Mouse (Mus musculus) limb, embryonic 11.5 days (tissue): ENCODE measurements around the gene Pdlim4. TPM values are rescaled to one million over a fixed set of nuclear protein-coding genes. Genes with fewer than 3 reads are reported as not detected.

Source experiments
- ATAC-seq: fragments of 200-750 bp; cut with Nextera tagmentation; 2 replicates; pipeline ENCODE4 v1.8.0; 2017; ENCODE audit warnings: low read depth; ENCODE audit not compliant: insufficient number of reproducible peaks, low FRiP score, low TSS enrichment
- DNase-seq: peaks from one replicate; pipeline ENCODE4 v3.0.0-alpha.2; 2015; ENCODE audit warnings: low spot score
- H3K27ac ChIP-seq: fragments of 300-500 bp; sonication (generic); replicated peaks from 2 replicates; pipeline ENCODE4 v1.5.1; 2014; ENCODE audit warnings: low read depth, mild to moderate bottlenecking, low read length
- H3K27me3 ChIP-seq: fragments of 300-500 bp; sonication (generic); 2 replicates; pipeline ENCODE4 v1.6.1; 2014; ENCODE audit warnings: mild to moderate bottlenecking, low read length, mixed read lengths; ENCODE audit not compliant: control insufficient read depth, insufficient read depth
- H3K36me3 ChIP-seq: fragments of 300-500 bp; sonication (generic); 2 replicates; pipeline ENCODE4 v1.6.1; 2014; ENCODE audit warnings: mild to moderate bottlenecking, low read length, moderate library complexity, mixed read lengths; ENCODE audit not compliant: control insufficient read depth, insufficient read depth
- H3K4me1 ChIP-seq: fragments of 300-500 bp; sonication (generic); 2 replicates; pipeline ENCODE4 v1.6.1; 2014; ENCODE audit warnings: low read length, mixed read lengths; ENCODE audit not compliant: control insufficient read depth, insufficient read depth
- H3K4me2 ChIP-seq: fragments of 300-500 bp; sonication (generic); 2 replicates; pipeline ENCODE4 v1.6.1; 2014; ENCODE audit warnings: low read depth, mild to moderate bottlenecking, moderate library complexity; ENCODE audit not compliant: severe bottlenecking
- H3K4me3 ChIP-seq: fragments of 300-500 bp; sonication (generic); 2 replicates; pipeline ENCODE4 v1.5.1; 2014; ENCODE audit warnings: low read depth, low read length
- H3K9ac ChIP-seq: fragments of 300-500 bp; sonication (generic); 2 replicates; pipeline ENCODE4 v1.6.1; 2014; ENCODE audit warnings: mild to moderate bottlenecking, low read length
- H3K9me3 ChIP-seq: fragments of 300-500 bp; sonication (generic); 2 replicates; pipeline ENCODE4 v1.6.1; 2016; ENCODE audit warnings: low read length; ENCODE audit not compliant: control insufficient read depth
- WGBS: fragments of 180-500 bp; shearing (Covaris S2); extraction: QIAGEN DNeasy Blood & Tissue Kit; methylation state at CpG from one replicate; pipeline ENCODE4 v1.1.7; 2014; 5-methylcytosine and 5-hydroxymethylcytosine counted together
- polyA plus RNA-seq: library from polyadenylated mRNA; unstranded; fragments of >200 nt; fragmentation: Nextera tagmentation; extraction: Ambion mirVana; gene quantifications from 2 replicates; pipeline ENCODE4 v1.2.1, GENCODE M21; 2014

The Pdlim4 gene
- 166 and 178 TPM in 2 replicates for polyA plus RNA-seq

DNA sequence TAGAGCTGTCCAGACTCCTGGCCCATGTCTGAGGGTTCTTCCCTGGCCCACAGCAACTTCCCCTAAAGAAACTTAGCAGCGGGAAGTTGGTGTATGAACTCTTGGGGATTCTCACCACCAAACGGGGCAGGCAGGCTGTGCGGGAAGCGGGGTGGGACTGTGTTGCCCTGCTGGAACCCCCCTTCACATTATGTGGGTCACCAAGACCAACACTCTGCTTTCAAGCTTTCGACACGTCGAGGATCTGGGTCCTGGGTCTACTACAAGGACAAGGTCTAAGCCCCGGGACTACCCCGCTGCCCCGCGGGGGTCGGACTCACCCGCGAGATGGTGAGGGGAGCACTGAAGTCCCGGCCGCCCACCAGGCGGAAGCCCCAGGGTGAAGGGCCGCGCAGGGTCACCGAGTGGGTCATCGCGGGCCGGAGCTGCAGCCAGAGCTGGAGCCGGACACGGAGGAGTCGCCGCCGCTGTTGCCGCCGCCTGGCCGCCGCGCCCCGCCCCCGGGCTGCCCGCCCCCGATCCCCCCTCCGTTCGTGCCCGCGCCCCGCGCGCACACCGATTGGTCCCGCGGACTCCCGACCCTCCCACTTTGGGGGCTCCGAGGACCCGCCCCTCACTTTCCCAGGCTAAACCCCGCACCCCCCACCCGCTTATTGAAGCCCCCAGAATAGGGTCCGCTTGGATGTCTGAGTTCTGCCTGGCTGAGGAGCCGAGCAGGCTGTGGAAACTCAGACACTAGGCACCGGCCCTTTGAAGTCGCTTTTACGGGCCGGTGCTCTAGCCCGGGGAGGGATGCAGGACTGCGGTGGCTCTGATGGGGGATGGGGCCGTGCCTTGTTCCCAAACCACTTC lies at the start of gene Pdlim4:
Pdlim4 (minus strand) TSS at position 495 of the 852 bp plus-strand sequence.
- H3K4me3 ChIP-seq = peak within 1 kb of the TSS; percentile 65
- under 1% methylated on average over 51 of the region's 61 CpGs for WGBS
- peak; percentile 81 for ATAC-seq
- H3K4me2 ChIP-seq = peak within 1 kb of the TSS; percentile 88
- peak; percentile 89 for DNase-seq
- peak within 1 kb of the TSS; percentile 70 for H3K27ac ChIP-seq
- H3K27me3 ChIP-seq = no peaks in the 10 kb centered on the region
- H3K36me3 ChIP-seq = no peaks in the 10 kb centered on the region
- peak within 1 kb of the TSS; percentile 75 for H3K9ac ChIP-seq
- peaks cover 18% of the 10 kb centered on the region for H3K4me1 ChIP-seq
- no peaks in the 10 kb centered on the region for H3K9me3 ChIP-seq

DNA sequence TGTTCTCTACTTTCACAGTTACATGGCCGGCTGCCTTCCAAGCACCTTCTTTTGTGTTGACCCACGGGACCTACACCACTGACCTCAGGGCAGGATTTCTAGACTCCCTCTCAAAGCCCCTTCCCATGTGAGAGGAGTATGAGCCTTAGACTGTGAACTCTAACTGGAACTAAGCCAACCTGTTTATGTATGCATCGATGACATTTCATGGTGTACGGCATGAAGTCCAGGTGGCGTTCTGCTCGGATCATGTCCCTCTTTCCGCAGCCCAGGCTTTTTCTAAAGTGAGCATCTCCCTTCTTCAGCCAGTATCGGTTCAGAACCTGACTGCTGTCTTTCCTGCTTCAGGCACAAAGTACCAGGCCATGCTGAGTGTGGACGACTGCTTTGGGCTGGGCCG lies 48.3 kb upstream of the Pdlim4 start:
- H3K9me3 ChIP-seq = no peaks in the 10 kb centered on the region
- WGBS = 93% methylated on average over 10 of the region's 10 CpGs
- ATAC-seq (no peak), DNase-seq (no peak)
- H3K27ac ChIP-seq = no peak overlapping the region
- H3K4me1 ChIP-seq = peaks cover 16% of the 10 kb centered on the region
- H3K9ac ChIP-seq = no peak overlapping the region
- no peak overlapping the region for H3K4me3 ChIP-seq
- no peaks in the 10 kb centered on the region for H3K27me3 ChIP-seq
- no peaks in the 10 kb centered on the region for H3K36me3 ChIP-seq
- H3K4me2 ChIP-seq = no peak overlapping the region

DNA sequence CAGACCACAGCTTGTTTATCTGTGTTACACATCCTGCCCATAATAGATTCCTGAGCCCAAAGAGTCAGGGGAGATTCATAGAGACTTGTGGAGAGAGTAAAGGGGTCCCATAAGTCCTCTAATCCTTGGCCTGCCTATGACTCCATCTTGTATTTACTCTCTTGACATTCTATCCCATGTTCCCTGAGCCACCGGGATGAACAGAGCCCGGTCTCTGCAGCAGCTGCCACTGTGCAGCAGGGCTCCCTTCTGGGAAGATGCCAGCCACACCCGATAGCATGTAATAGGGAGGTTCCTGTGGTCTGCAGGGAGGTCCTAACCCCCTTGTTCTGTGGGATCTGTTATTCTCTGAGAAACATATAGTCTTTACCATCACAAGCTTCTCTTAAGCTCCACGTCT lies 47.6 kb upstream of the Pdlim4 start:
- 96% methylated on average over 4 of the region's 4 CpGs for WGBS
- H3K9ac ChIP-seq = no peak overlapping the region
- peaks cover 16% of the 10 kb centered on the region for H3K4me1 ChIP-seq
- no peak for ATAC-seq
- no peak for DNase-seq
- no peak overlapping the region for H3K4me2 ChIP-seq
- no peak overlapping the region for H3K27ac ChIP-seq
- no peaks in the 10 kb centered on the region for H3K36me3 ChIP-seq
- no peak overlapping the region for H3K4me3 ChIP-seq
- no peaks in the 10 kb centered on the region for H3K9me3 ChIP-seq
- H3K27me3 ChIP-seq = no peaks in the 10 kb centered on the region

DNA sequence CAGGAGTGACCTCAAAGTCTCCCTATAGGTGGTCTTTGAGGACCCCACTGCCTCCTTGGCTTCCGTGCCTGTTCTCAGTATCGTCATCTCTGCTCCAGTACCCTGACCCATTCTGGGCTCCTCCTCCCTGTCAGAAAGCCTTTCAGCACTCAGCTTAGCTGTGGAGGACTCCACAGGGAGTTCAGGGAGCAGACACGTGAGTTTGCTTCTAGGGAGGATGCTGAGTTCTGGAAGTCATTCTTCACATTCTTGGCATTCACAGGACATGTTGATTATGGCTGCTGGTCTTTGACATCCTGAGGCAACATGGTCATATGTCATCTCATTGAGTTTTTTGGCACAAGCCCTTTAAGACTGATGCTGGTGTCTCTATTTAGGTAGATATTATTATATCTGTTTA lies 47.1 kb upstream of the Pdlim4 start:
- no peaks in the 10 kb centered on the region for H3K9me3 ChIP-seq
- no peak overlapping the region for H3K4me3 ChIP-seq
- ATAC-seq (no peak), DNase-seq (no peak)
- no peak overlapping the region for H3K9ac ChIP-seq
- no peak overlapping the region for H3K27ac ChIP-seq
- H3K27me3 ChIP-seq = no peaks in the 10 kb centered on the region
- 78% methylated on average over 3 of the region's 3 CpGs for WGBS
- H3K4me2 ChIP-seq = no peak overlapping the region
- no peaks in the 10 kb centered on the region for H3K36me3 ChIP-seq
- peaks cover 16% of the 10 kb centered on the region for H3K4me1 ChIP-seq

DNA sequence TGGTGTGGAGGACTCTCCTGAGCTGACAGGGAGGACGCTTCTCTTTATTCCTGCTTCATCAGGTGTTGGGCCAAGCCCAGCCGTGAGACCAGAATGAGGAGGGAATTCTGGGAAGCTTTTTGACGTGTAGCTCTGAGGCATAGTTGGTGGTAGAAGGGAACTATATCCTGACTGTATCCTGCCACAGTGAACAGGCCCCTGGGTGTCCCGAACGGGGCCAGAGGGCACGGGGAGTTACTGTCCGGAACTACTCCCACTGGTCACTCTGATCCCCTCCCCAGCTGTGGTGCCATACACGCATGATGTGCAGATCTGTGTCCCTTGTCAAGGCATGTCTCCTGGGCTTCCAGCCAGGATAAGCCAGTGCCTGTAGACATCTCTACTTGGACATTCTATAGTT lies 46.5 kb upstream of the Pdlim4 start:
- Histone ChIP-seq H3K36me3 (no peaks in the 10 kb centered on the region), H3K9me3 (no peaks in the 10 kb centered on the region), H3K4me1 (peaks cover 16% of the 10 kb centered on the region), H3K27ac (no peak overlapping the region), H3K9ac (no peak overlapping the region), H3K27me3 (no peaks in the 10 kb centered on the region), H3K4me3 (no peak overlapping the region), H3K4me2 (no peak overlapping the region)
- no peak for ATAC-seq
- WGBS = 90% methylated on average over 8 of the region's 8 CpGs
- no peak for DNase-seq

DNA sequence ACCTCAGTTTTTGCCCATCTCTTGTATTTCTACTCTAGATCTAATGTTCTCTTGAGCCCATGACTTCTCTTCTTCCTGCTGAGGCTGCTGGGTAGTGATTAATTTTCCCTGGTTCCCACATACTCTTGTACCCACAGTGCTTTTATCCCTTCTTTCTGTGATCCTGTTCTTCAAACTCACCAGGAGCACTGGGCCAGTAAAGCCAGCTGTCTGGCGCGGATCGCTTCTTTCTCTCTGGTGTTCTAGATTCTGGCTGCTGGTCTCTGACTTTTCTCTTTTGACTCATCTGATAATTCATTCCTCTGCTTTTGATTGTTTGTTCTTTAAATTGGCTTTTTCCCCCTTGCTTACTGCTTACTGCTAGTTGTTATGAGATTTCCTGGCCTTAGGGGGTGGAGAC lies 45.9 kb upstream of the Pdlim4 start:
- no peak overlapping the region for H3K27ac ChIP-seq
- peaks cover 16% of the 10 kb centered on the region for H3K4me1 ChIP-seq
- 89% methylated on average over 3 of the region's 3 CpGs for WGBS

DNA sequence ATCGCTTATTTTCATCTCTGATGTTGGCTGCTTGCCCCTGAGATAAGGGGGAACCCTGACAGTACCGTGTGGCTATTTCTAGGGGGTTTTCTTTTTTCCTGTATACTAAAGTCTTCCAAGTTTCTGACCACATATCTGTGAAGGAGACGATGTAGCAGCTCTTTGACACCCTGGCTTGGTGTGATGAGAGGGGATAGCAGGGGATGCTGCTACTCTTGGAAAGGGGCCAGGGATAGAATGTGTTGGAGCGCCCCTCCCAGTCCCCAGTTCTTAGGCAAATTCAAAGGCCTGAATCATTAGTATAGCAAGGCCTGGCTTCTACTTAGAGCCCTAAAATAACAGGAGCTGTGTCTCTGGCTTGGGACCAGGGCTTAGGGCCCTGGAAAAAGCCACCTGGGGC lies 44.5 kb upstream of the Pdlim4 start:
- Histone ChIP-seq H3K4me3 (no peak overlapping the region), H3K27ac (peak overlapping the region; percentile 81), H3K27me3 (no peaks in the 10 kb centered on the region), H3K4me1 (peaks cover 16% of the 10 kb centered on the region), H3K36me3 (no peaks in the 10 kb centered on the region), H3K9ac (peak overlapping the region; percentile 55), H3K9me3 (no peaks in the 10 kb centered on the region), H3K4me2 (peak overlapping the region; percentile 33)
- WGBS = 55% methylated on average over 4 of the region's 4 CpGs
- DNase-seq = no peak
- peak; percentile 3; the same call in 1 of the 2 replicates for ATAC-seq

More for the DNA sequence above, 45.9 kb upstream of the Pdlim4 start:
- Histone ChIP-seq H3K27me3 (no peaks in the 10 kb centered on the region), H3K9ac (no peak overlapping the region), H3K4me2 (no peak overlapping the region), H3K36me3 (no peaks in the 10 kb centered on the region), H3K4me3 (no peak overlapping the region), H3K9me3 (no peaks in the 10 kb centered on the region)
- ATAC-seq (no peak), DNase-seq (no peak)

DNA sequence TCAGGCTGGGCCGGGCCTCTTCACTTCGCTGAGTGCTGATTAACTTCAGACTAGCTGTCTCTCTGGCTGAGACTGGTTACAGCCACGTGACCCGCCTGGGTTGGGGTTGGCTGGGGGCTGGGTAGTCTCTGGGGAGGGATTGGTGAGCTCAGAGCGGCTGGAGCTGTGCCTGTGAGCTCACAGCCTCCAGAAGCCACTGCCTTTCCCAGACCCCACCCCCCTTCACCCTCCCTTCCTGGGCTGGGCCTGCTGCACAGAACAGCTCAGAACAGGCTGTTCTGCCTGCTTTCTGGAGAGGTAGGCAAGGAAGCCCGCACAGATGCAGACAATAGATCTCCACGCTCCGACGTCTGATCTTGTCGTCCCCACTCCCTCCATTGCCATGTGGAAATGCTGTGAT lies 44.1 kb upstream of the Pdlim4 start:
- Histone ChIP-seq H3K27ac (peak overlapping the region; percentile 81), H3K4me3 (no peak overlapping the region), H3K27me3 (no peaks in the 10 kb centered on the region), H3K4me1 (peaks cover 16% of the 10 kb centered on the region), H3K9me3 (no peaks in the 10 kb centered on the region), H3K36me3 (no peaks in the 10 kb centered on the region), H3K4me2 (peak overlapping the region; percentile 33), H3K9ac (peak overlapping the region; percentile 55)
- under 1% methylated on average over 10 of the region's 10 CpGs for WGBS
- DNase-seq = peak; percentile 93
- peak; percentile 98 for ATAC-seq
